Mouse (Mus musculus): Measurements from ENCODE around the gene Rgs21.

Rgs21 gene

DNA sequence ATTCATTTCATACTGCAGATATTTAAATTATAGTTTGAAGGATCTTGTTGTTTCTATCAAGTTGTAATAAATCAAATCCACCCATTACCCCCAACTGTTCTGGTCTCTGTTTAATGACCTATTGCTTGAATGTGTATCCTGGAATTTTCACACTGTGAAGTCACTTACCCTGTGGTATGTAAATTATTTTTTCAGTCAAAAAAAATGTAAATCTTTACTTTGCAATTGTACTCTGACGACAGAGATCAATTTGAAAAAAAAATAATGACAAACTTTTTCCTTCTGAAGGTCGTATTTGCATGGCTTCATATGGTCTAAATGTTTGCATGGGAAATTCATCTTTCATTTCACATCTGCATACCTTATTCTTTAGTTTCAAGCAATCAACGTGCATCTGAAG, at the start of gene Rgs21:
Gene Rgs21, minus strand, starts transcription at position 101 of the 400 bp plus-strand sequence.
- in situ Hi-C loops (cut with MboI): no loop called here

DNA sequence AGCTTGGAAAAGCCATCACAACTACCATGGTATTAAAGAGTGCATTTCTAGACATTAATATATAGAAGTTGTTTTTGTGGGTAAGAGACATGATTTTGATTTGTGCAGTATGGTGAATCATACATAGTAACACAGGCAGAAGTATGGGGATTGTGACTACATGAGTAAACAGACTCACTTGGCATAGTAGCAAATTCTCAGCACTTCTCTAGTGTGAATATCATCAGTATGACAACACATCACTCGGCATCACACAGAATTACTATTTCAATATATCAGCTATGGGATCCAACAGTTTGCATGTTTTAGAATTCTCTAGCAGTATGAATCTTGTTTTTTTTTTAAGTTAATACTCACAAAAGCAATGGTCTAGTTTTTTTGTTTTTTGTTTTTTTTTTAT, 36.6 kb upstream of the Rgs21 start:
- in situ Hi-C loops (cut with MboI): no loop called here

GRCm38 (mm10) chr1:144602987-144603386, 35.5 kb upstream of the Rgs21 start:
- in situ Hi-C loops (cut with MboI): no loop called here

- in situ Hi-C loops (cut with MboI): no loop called here
Observed at GRCm38 (mm10) chr1:144579321-144579720, 11.9 kb upstream of the Rgs21 start.

- in situ Hi-C loops (cut with MboI): no loop called here
Observed at GRCm38 (mm10) chr1:144572972-144573371, 5.5 kb upstream of the Rgs21 start.

- in situ Hi-C loops (cut with MboI): no loop called here
Observed at GRCm38 (mm10) chr1:144569905-144570304, 2.4 kb upstream of the Rgs21 start.

DNA sequence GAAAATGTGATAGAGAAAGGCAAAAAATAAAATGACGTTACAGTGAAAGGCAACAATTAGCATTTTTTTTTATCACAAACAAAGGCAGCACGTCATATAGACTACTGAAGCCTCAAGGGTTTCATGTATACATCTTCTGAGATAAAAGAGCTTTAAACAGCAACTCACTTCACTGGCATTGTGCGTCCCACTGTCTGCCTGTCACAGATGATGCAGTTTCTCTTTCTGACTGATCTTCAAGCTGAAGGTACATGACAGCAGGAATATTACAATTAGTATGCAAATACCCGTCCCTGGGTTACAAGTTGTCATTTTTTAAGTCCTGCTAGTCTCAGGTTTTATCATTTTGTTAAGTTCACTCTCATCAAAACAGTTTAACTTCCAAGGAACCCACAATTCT, 22.3 kb downstream of the Rgs21 start:
- in situ Hi-C loops (cut with MboI): no loop called here

- in situ Hi-C loops (cut with MboI): no loop called here
Observed at GRCm38 (mm10) chr1:144544497-144544961, 22.9 kb downstream of the Rgs21 start.

DNA sequence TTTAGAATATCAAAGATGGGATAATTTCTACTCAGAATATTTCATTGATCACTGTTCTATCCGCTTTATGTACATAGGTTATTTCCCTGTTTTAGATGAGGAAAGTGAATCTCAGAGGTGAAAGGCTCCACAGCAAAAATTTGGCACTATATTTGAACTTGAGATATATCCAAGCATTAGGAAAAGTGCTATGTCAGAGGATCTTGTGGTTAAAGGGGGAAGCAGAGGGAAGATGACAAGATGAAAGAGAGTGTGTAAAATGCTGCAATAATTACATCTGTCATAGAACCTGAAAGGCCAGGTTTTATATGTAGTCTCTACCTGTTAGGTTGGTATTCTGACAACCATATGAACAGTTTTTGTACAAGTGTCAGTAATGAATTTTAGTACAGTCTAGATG, 35.7 kb downstream of the Rgs21 start:
- in situ Hi-C loops (cut with MboI): no loop called here

GRCm38 (mm10) chr1:144517878-144518426, 49.5 kb downstream of the Rgs21 start:
- in situ Hi-C loops (cut with MboI): no loop called here

DNA sequence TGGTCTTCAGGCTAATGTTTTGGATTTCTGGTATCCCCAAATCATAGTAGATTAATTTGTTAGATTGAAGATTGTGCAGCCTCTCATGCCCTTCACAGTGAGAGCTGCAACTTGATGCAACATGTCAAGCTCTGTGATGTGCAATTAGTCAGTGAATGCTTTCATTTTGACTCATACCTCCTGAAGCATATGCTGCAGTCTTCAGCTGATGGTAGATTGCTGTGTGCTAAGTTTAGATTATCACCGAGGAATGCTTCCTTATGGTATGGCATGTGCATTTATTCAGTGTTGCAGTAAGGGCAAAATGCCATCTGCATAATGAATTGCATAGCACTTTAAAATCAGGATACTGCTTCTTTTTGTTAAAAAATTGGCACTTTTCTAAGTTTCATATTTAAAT, 65.2 kb downstream of the Rgs21 start:
- in situ Hi-C loops (cut with MboI): no loop called here

GRCm38 (mm10) chr1:144500423-144500822, 67.0 kb downstream of the Rgs21 start:
- in situ Hi-C loops (cut with MboI): no loop called here

DNA sequence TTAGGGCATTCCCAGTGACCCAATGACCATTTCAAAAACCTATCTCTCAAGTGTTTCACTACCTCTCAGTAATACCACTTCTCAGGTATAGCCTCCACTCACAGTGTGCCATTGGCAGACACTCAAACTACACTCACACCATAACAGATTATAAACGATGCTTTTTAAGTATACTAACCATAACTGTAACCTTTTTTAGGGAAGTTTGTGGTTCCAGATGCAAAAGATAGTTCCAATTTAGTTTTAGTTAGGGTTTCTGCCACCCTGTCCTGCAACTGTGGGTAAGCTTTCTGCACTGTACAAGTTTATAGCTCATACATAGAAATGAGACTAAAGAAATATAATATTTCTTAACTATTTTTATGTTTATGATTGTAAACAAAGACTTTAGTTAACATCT, 67.7 kb downstream of the Rgs21 start:
- in situ Hi-C loops (cut with MboI): no loop called here

DNA sequence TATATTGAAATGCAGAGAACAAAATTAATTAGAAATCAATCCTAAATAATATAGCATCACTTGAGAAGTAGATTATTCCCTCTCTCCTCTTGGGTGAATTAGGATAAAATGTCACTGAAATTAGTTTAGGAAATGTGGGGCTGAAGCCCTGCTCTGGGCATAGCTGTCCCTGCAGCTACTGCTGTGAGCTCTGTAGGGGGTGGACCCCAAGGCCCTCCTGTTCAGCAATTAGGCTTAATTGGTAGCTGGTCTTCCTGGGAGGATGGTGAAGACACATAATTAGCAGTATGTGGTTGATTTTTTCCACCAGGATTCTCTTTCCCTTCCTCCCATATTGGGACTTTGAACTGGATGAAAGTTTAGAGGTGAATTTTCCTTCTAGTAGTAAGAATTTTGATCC, 68.7 kb downstream of the Rgs21 start:
- in situ Hi-C loops (cut with MboI): no loop called here

- in situ Hi-C loops (cut with MboI): no loop called here
Observed at GRCm38 (mm10) chr1:144498051-144498450, 69.4 kb downstream of the Rgs21 start.

DNA sequence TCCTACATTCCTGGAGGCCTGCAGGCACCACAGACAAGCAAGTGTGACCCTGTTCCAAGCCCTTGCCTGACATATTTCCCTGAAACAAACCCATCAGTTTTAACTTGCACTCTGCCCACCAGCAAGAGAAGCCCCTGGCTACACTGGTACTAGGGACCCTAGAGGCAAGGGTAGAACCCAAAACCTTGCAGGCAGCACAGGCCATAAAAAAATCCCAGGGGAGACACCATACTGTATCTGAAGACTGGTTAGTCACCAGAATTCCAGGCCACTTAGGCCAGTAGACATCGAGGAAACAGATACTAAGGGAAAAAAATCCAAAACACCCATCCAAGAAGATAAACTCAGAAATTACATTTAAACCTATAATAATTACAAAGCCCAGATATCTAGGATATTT, 74.1 kb downstream of the Rgs21 start:
- in situ Hi-C loops (cut with MboI): no loop called here

DNA sequence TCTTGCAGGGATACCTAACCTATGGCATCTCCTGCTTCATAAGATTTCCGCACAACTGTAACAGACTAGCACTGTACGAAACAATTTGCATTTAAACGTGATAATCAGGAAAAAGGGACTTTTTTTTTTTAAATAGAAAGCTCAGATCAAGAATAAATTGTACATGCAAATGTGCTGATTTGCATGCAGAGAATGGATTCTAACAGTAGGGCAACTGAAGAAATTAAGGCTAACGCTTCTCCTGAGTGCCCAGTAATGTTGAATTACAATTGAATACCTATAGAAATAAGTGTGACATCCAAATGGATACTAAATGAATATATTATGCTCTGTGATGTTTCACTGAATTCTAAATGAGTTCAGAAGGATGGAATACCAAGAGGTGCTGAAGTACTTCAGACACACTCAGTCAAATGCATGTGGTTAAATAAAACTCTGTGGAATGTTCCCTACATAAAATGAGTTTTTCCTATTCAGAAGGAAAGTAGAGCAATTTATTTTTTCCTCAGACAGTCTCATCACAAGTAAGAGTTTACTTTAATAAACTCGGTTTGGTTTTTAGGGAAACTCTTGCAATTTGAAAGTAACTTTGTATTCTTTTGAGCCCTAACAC, 79.1 kb downstream of the Rgs21 start:
- in situ Hi-C loops (cut with MboI): no loop called here
